Mouse (Mus musculus) retina, postnatal 7 days (tissue): ENCODE results near the gene Celsr2.

Experiments
- DNase-seq: peaks from one replicate; pipeline ENCODE4 v3.0.0-alpha.2; 2012; ENCODE audit warnings: low read depth, low spot score

Celsr2 gene

GRCm38 (mm10) chr3:108413634-108414360 lies 1.6 kb downstream of the Celsr2 start:
- no peak for DNase-seq

- no peak for DNase-seq
Observed at GRCm38 (mm10) chr3:108411754-108412121, 3.6 kb downstream of the Celsr2 start.

GRCm38 (mm10) chr3:108411026-108411753 lies 4.2 kb downstream of the Celsr2 start:
- DNase-seq, result no peak

GRCm38 (mm10) chr3:108410359-108410714 lies 5.0 kb downstream of the Celsr2 start:
- DNase-seq, result no peak

- DNase-seq, result no peak
Observed at GRCm38 (mm10) chr3:108409656-108410358, 5.5 kb downstream of the Celsr2 start.

- DNase-seq, result no peak
Observed at GRCm38 (mm10) chr3:108408517-108409008, 6.8 kb downstream of the Celsr2 start.

- DNase-seq, result no peak
Observed at GRCm38 (mm10) chr3:108406306-108406885, 9.0 kb downstream of the Celsr2 start.

- DNase-seq, result no peak
Observed at GRCm38 (mm10) chr3:108405536-108406305, 9.6 kb downstream of the Celsr2 start.

- no peak for DNase-seq
Observed at GRCm38 (mm10) chr3:108402528-108402920, 12.8 kb downstream of the Celsr2 start.

- DNase-seq, result peak; percentile 84
Observed at GRCm38 (mm10) chr3:108401692-108402527, 13.4 kb downstream of the Celsr2 start.

GRCm38 (mm10) chr3:108400442-108400841 lies 14.9 kb downstream of the Celsr2 start:
- DNase-seq, result no peak

GRCm38 (mm10) chr3:108398281-108398680 lies 17.1 kb downstream of the Celsr2 start:
- no peak for DNase-seq

GRCm38 (mm10) chr3:108392793-108393192 lies 22.6 kb downstream of the Celsr2 start:
- DNase-seq, result no peak

GRCm38 (mm10) chr3:108392299-108392698 lies 23.1 kb downstream of the Celsr2 start:
- no peak for DNase-seq

- DNase-seq, result peak; percentile 93
Observed at GRCm38 (mm10) chr3:108389111-108389545, 26.2 kb downstream of the Celsr2 start.

- no peak for DNase-seq
Observed at GRCm38 (mm10) chr3:108386186-108386585, 29.2 kb downstream of the Celsr2 start.

- no peak for DNase-seq
Observed at GRCm38 (mm10) chr3:108384425-108384824, 30.9 kb downstream of the Celsr2 start.

GRCm38 (mm10) chr3:108383485-108384354 lies 31.6 kb downstream of the Celsr2 start, which contains the start of gene Psrc1:
Gene Psrc1 (plus strand): TSS chr3:108383839.
- DNase-seq, result peak; percentile 75
